Mouse (Mus musculus): ENCODE data around the gene Gdpd3. TPM values are rescaled to one million over a fixed set of nuclear protein-coding genes. Genes with fewer than 3 reads are reported as not detected.

Gdpd3 gene
- polyA plus RNA-seq, 1 experiment from 2014 or later: 2.0 TPM

DNA sequence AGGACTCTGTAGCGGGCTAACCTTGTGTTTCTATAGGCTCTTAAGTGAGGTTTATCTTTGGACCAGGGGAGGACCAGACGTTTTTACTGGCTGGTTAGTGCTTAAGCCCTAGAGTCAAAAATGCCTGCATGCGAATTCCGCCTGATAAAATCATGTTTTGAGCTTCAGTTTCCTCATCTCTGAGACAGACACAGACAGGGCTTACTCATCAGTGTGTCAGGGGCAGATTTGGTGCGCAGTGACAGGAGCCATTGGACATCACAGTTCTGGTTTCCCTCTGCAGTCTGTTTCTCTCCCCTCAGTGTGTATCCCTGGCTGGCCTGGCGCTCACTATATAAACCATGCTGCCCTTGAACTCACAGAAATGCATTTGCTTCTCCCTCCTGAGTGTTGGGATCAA lies 37.0 kb downstream of the Gdpd3 start:
- no peak overlapping the region for H3K27ac ChIP-seq (ENCODE audit: low read depth, low read length)
- H3K9me3 ChIP-seq (ENCODE audit: control insufficient read depth, low read length): no peaks in the 10 kb centered on the region
- no peak overlapping the region for H3K4me2 ChIP-seq (replicated peaks; ENCODE audit: low read depth, low read length)
- H3K9ac ChIP-seq (ENCODE audit: low read depth, low read length): no peak overlapping the region
- peaks cover 14% of the 10 kb centered on the region for H3K4me1 ChIP-seq (ENCODE audit: control insufficient read depth, insufficient read depth, low read length)
- H3K27me3 ChIP-seq (ENCODE audit: control insufficient read depth, insufficient read depth, low read length): no peaks in the 10 kb centered on the region
- H3K4me3 ChIP-seq (ENCODE audit: low read length): no peak overlapping the region
- WGBS: 91% methylated on average over 6 of the region's 6 CpGs
- H3K36me3 ChIP-seq (ENCODE audit: control insufficient read depth, insufficient read depth, low read length): peaks cover 16% of the 10 kb centered on the region
- no peak for ATAC-seq (ENCODE audit: low FRiP score, low TSS enrichment)

DNA sequence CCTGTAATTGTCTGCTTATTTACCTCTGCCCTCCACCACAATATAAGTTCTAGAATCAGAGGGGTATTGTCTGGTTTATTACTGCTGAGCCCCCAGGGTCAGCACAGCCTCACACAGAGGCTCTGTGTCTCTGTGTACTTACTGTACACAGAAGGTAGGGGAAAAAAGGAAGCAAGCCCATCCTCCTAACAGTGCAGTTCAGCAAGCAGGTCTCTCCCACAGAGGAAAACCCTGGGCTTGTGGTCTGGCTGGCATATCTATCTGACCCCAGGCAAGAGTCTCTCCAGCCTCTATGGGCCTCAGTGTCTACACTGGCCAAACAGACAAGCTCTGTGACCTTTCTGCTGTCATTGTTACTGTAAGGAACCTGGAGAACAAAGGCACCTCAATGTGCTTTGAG lies 37.6 kb downstream of the Gdpd3 start:
- Histone ChIP-seq H3K4me3 (ENCODE audit: low read length) (no peak overlapping the region), H3K9me3 (ENCODE audit: control insufficient read depth, low read length) (no peaks in the 10 kb centered on the region), H3K4me2 (replicated peaks; ENCODE audit: low read depth, low read length) (no peak overlapping the region), H3K36me3 (ENCODE audit: control insufficient read depth, insufficient read depth, low read length) (peaks cover 16% of the 10 kb centered on the region), H3K27ac (ENCODE audit: low read depth, low read length) (no peak overlapping the region), H3K4me1 (ENCODE audit: control insufficient read depth, insufficient read depth, low read length) (peaks cover 16% of the 10 kb centered on the region), H3K9ac (ENCODE audit: low read depth, low read length) (no peak overlapping the region), H3K27me3 (ENCODE audit: control insufficient read depth, insufficient read depth, low read length) (no peaks in the 10 kb centered on the region)
- no peak for ATAC-seq (ENCODE audit: low FRiP score, low TSS enrichment)

DNA sequence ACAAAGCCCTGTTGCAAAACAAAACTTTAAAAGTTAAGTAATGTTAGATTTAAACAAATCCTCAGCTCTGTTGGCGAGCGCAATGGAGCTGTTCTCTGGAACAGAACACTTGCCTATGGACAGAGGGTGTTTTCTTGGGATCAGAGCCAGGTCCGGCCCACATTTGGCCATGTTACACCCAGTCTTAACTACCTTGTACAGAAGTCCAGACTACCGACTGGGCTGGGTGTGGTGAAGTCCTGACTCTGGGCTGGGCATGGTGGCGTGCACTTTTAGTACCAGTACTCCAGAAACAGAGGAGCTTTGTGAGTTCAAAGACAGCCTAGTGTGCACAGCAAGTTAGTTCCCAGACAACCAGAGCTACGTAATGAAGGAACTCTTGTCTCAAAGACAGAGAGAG lies 40.8 kb downstream of the Gdpd3 start:
- peaks cover 12% of the 10 kb centered on the region for H3K4me1 ChIP-seq (ENCODE audit: control insufficient read depth, insufficient read depth, low read length)
- no peak overlapping the region for H3K27ac ChIP-seq (ENCODE audit: low read depth, low read length)
- H3K9ac ChIP-seq (ENCODE audit: low read depth, low read length): no peak overlapping the region
- no peaks in the 10 kb centered on the region for H3K27me3 ChIP-seq (ENCODE audit: control insufficient read depth, insufficient read depth, low read length)
- no peaks in the 10 kb centered on the region for H3K9me3 ChIP-seq (ENCODE audit: control insufficient read depth, low read length)
- H3K4me2 ChIP-seq (replicated peaks; ENCODE audit: low read depth, low read length): no peak overlapping the region
- no peak for ATAC-seq (ENCODE audit: low FRiP score, low TSS enrichment)
- 79% methylated on average over 6 of the region's 6 CpGs for WGBS
- peaks cover 16% of the 10 kb centered on the region for H3K36me3 ChIP-seq (ENCODE audit: control insufficient read depth, insufficient read depth, low read length)
- H3K4me3 ChIP-seq (ENCODE audit: low read length): no peak overlapping the region

DNA sequence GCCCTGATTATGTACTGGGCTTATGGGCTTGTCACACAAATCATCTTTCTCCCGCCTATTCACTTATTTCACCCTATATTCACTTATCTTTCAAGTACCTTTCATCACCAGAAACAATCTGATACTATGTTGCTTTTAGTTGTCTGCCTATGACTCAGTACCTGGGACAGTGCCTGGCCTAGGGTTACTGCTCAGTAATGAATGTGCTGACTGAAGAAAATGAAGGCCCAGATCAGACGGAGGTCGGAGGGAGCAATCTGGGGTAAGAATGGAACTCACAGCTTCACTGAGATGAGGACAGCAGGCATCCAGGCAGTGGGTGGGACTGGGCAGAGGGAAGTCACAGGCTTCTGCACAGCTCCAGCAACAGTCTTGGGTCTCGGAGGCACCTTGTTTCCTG lies 41.3 kb downstream of the Gdpd3 start:
- H3K27ac ChIP-seq (ENCODE audit: low read depth, low read length): no peak overlapping the region
- H3K9me3 ChIP-seq (ENCODE audit: control insufficient read depth, low read length): no peaks in the 10 kb centered on the region
- peaks cover 15% of the 10 kb centered on the region for H3K36me3 ChIP-seq (ENCODE audit: control insufficient read depth, insufficient read depth, low read length)
- no peak for ATAC-seq (ENCODE audit: low FRiP score, low TSS enrichment)
- H3K27me3 ChIP-seq (ENCODE audit: control insufficient read depth, insufficient read depth, low read length): no peaks in the 10 kb centered on the region
- peak overlapping the region; percentile 81; the same call in 1 of the 2 replicates for H3K4me2 ChIP-seq (replicated peaks; ENCODE audit: low read depth, low read length)
- H3K9ac ChIP-seq (ENCODE audit: low read depth, low read length): peak overlapping the region; percentile 74; the same call in 1 of the 2 replicates
- peak overlapping the region; percentile 63; the same call in 1 of the 2 replicates for H3K4me3 ChIP-seq (ENCODE audit: low read length)
- 67% methylated on average over 4 of the region's 4 CpGs for WGBS
- H3K4me1 ChIP-seq (ENCODE audit: control insufficient read depth, insufficient read depth, low read length): peaks cover 12% of the 10 kb centered on the region

DNA sequence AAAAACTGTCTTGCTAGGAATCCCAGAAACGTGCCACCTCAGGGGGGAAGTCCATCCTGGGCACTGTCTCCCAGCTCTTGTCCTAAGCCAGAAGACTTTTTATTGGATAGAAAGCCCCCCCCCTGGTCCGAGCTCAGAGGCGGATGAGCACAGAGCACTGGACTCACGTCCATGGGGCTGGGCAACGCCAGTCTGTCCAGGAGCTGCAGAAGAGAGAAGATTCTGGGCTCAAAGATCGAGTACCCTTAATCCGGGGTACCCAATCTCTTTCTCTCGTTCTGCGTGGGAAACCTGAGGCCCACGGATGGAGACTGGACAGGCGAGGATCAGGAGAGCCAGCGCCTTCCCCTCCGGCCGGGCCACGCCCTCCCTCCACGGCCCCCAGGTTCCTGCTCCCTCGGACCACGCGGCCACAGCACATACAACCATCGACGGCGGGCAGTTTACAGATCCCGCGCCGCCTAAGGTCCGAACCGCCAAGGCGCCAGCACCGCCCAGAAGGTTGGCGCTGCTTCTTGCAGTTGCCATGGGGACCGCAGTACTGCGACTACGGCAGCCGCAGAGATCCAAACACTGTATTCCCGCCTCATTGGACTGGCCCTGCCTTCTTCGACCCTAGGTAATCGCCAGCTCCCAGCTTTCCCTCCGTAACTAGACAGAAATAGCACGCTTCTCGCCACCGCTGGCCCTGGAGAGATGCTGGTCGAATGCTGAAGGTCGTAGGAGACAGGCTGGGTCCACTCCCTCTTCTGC lies 42.7 kb downstream of the Gdpd3 start:
- Histone ChIP-seq H3K27me3 (ENCODE audit: control insufficient read depth, insufficient read depth, low read length) (no peaks in the 10 kb centered on the region), H3K4me1 (ENCODE audit: control insufficient read depth, insufficient read depth, low read length) (peaks cover 12% of the 10 kb centered on the region), H3K36me3 (ENCODE audit: control insufficient read depth, insufficient read depth, low read length) (peaks cover 7% of the 10 kb centered on the region), H3K4me3 (ENCODE audit: low read length) (peak overlapping the region; percentile 63), H3K4me2 (replicated peaks; ENCODE audit: low read depth, low read length) (peak overlapping the region; percentile 81), H3K9me3 (ENCODE audit: control insufficient read depth, low read length) (no peaks in the 10 kb centered on the region), H3K9ac (ENCODE audit: low read depth, low read length) (peak overlapping the region; percentile 74), H3K27ac (ENCODE audit: low read depth, low read length) (peak overlapping the region; percentile 61; the same call in 1 of the 2 replicates)
- peak; percentile 94 for ATAC-seq (ENCODE audit: low FRiP score, low TSS enrichment)
- WGBS: 1% methylated on average over 43 of the region's 43 CpGs

DNA sequence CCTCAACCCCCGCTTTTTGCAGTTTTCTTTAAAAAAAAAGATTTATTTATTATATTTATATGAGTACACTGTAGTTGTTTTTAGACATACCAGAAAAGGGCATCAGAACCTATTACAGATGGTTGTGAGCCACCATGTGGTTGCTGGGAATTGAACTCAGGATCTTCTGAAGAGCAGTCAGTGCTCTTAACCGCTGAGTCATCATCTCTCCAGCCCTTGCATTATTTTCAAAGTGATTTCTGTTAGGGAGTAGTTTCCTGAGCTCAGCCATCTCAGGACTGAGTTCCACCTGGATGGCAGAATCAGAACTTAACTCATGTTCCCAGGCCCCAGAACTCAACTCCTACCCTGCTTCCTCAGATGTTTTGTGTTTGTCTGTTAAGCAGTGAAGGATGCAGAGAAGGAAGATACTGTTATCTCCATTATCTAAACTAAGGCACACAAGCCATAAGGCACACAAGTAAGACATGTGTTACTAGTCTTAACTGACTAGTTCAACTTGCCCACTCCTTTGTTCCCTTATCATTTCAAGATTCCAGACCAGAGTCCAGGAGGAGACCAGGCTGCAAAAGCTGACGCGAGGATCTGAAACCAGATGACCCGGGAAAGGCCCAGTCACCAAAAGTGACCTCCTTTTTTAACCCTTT lies 43.7 kb downstream of the Gdpd3 start:
- Histone ChIP-seq H3K9me3 (ENCODE audit: control insufficient read depth, low read length) (no peaks in the 10 kb centered on the region), H3K4me2 (replicated peaks; ENCODE audit: low read depth, low read length) (peak overlapping the region; percentile 81), H3K36me3 (ENCODE audit: control insufficient read depth, insufficient read depth, low read length) (peaks cover 6% of the 10 kb centered on the region), H3K27me3 (ENCODE audit: control insufficient read depth, insufficient read depth, low read length) (no peaks in the 10 kb centered on the region), H3K9ac (ENCODE audit: low read depth, low read length) (no peak overlapping the region), H3K4me1 (ENCODE audit: control insufficient read depth, insufficient read depth, low read length) (peaks cover 12% of the 10 kb centered on the region), H3K4me3 (ENCODE audit: low read length) (peak overlapping the region; percentile 63; the same call in 1 of the 2 replicates), H3K27ac (ENCODE audit: low read depth, low read length) (no peak overlapping the region)
- WGBS: 52% methylated on average over 5 of the region's 5 CpGs
- no peak for ATAC-seq (ENCODE audit: low FRiP score, low TSS enrichment)

DNA sequence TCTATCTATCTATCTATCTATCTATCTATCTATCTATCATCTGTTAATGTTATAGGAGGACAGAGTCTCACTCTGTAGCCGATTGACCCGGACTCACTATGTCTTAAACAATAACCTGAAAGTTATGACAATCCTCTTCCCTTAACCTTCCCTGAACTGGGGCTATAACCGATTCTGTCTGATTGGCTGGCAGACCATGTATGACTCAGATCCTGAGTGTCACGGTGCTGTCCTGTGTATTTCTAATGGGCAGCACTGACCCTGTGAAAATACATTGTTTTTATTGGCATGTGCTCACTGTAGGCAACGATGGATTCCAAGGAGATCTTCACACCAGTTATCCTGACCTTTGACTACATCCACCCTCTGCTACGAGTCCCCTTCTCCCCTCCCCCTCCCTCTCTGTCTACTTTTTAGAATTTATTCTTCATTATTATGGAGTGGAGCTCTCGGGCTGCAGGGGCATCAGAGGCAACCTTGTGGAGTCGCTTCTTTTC lies 49.6 kb downstream of the Gdpd3 start:
- 58% methylated on average over 8 of the region's 8 CpGs for WGBS
- no peaks in the 10 kb centered on the region for H3K27me3 ChIP-seq (ENCODE audit: control insufficient read depth, insufficient read depth, low read length)
- no peaks in the 10 kb centered on the region for H3K4me1 ChIP-seq (ENCODE audit: control insufficient read depth, insufficient read depth, low read length)
- H3K27ac ChIP-seq (ENCODE audit: low read depth, low read length): no peak overlapping the region
- no peaks in the 10 kb centered on the region for H3K9me3 ChIP-seq (ENCODE audit: control insufficient read depth, low read length)
- no peak overlapping the region for H3K4me2 ChIP-seq (replicated peaks; ENCODE audit: low read depth, low read length)
- H3K4me3 ChIP-seq (ENCODE audit: low read length): no peak overlapping the region
- H3K36me3 ChIP-seq (ENCODE audit: control insufficient read depth, insufficient read depth, low read length): no peaks in the 10 kb centered on the region
- H3K9ac ChIP-seq (ENCODE audit: low read depth, low read length): no peak overlapping the region
- no peak for ATAC-seq (ENCODE audit: low FRiP score, low TSS enrichment)

DNA sequence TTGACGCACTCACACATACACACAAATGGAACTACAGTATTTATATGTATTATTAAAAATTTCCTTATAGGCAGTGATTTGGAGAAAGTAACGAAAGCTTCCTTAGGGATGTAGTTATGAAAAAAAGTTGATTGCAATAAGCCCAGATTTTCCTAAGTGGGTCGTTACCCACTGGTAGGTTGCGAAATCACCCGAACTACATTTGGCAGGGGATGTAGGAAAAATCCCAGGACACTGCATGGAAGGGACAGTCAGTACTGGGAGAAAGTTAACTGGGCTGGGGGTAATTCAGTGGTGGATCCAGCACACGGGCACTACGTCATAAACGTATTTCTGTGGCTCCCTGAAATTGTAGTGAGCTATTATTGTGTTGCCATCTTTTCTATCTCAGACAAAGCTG lies 50.4 kb downstream of the Gdpd3 start:
- Histone ChIP-seq H3K4me2 (replicated peaks; ENCODE audit: low read depth, low read length) (no peak overlapping the region), H3K36me3 (ENCODE audit: control insufficient read depth, insufficient read depth, low read length) (no peaks in the 10 kb centered on the region), H3K9ac (ENCODE audit: low read depth, low read length) (no peak overlapping the region), H3K9me3 (ENCODE audit: control insufficient read depth, low read length) (no peaks in the 10 kb centered on the region), H3K27ac (ENCODE audit: low read depth, low read length) (no peak overlapping the region), H3K4me3 (ENCODE audit: low read length) (no peak overlapping the region), H3K27me3 (ENCODE audit: control insufficient read depth, insufficient read depth, low read length) (no peaks in the 10 kb centered on the region), H3K4me1 (ENCODE audit: control insufficient read depth, insufficient read depth, low read length) (no peaks in the 10 kb centered on the region)
- 92% methylated on average over 8 of the region's 8 CpGs for WGBS
- no peak for ATAC-seq (ENCODE audit: low FRiP score, low TSS enrichment)

DNA sequence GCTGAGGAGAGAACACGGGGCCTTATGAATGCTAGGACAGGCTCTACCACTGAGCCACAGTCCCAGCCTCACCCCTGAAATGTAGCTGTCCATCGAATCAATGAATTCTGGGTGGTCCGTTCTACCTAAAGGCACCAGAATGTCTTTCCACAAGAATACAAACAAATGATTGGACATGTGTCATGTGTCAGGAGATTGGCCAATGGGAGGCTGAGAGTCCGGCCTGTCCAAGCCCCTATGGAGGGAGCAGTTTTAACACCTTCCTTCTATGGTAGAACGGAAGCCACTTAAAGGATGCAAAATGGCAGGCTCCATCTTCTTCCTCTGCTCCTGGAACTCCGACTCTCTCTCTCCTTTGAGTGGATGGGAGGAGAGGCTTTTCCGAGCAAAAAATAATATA lies 51.5 kb downstream of the Gdpd3 start:
- no peaks in the 10 kb centered on the region for H3K9me3 ChIP-seq (ENCODE audit: control insufficient read depth, low read length)
- no peak overlapping the region for H3K9ac ChIP-seq (ENCODE audit: low read depth, low read length)
- H3K27me3 ChIP-seq (ENCODE audit: control insufficient read depth, insufficient read depth, low read length): peaks cover 4% of the 10 kb centered on the region; the same call in 1 of the 2 replicates
- H3K4me2 ChIP-seq (replicated peaks; ENCODE audit: low read depth, low read length): no peak overlapping the region
- 86% methylated on average over 7 of the region's 7 CpGs for WGBS
- H3K36me3 ChIP-seq (ENCODE audit: control insufficient read depth, insufficient read depth, low read length): no peaks in the 10 kb centered on the region
- H3K4me1 ChIP-seq (ENCODE audit: control insufficient read depth, insufficient read depth, low read length): no peaks in the 10 kb centered on the region
- H3K4me3 ChIP-seq (ENCODE audit: low read length): no peak overlapping the region
- no peak overlapping the region for H3K27ac ChIP-seq (ENCODE audit: low read depth, low read length)
- ATAC-seq (ENCODE audit: low FRiP score, low TSS enrichment): no peak
